Mouse (Mus musculus): ENCODE measurements around the gene Stx8. TPM values are rescaled to one million over a fixed set of nuclear protein-coding genes. Genes with fewer than 3 reads are reported as not detected.

Stx8 gene
- polyA plus RNA-seq, 1 experiment from 2014 or later: 57.5 TPM

DNA sequence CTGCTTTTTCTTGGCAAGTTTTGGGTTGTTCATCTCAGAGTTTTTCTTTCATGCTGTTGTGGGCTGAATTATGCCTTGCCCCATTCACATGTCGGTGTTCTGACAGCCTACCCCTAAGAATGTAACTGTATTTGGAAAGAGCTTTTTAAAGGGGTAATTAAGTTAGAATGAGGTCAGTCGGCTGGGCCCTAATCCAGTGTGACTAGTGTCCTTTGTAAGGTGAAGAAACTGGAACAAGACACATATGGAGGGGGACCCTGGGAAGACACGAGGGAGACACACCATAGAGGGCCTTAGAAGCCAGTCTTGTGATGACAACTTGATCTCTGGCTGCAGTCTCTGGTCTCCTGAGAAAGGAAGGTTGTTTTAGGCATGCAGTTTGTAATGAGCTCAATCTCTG is 63.9 kb downstream of the Stx8 start:
- Histone ChIP-seq H3K27ac (no peak overlapping the region), H3K27me3 (ENCODE audit: insufficient read depth, poor library complexity, severe bottlenecking) (no peaks in the 10 kb centered on the region), H3K4me1 (replicated peaks) (peaks cover 28% of the 10 kb centered on the region), H3K36me3 (no peaks in the 10 kb centered on the region), H3K4me3 (no peak overlapping the region), H3K9me3 (no peaks in the 10 kb centered on the region)
- DNase-seq (ENCODE audit: low spot score): no peak
- WGBS: 18% methylated on average over 3 of the region's 3 CpGs

DNA sequence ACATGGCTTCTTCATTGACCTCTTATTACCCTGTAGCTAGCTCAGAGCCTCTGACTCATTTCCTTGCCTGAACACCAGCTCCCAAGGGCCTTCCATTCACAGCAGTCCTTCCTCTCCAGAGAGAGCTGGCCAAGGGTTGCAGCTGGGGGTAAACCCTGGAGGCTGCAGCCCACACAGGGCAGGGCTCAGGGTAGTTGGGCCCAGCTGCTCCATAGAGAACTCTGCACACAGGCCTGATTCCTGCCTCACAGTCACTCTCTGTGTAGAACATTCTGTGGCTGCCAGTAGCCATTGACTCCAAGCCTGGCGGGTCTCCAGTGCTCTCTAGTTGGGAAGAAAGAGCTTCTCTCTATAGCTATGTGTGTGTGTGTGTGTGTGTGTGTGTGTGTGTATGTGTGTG is 64.8 kb downstream of the Stx8 start:
- DNase-seq (ENCODE audit: low spot score): no peak
- Histone ChIP-seq H3K36me3 (no peaks in the 10 kb centered on the region), H3K4me3 (no peak overlapping the region), H3K27ac (peak overlapping the region; percentile 79), H3K4me1 (replicated peaks) (peaks cover 28% of the 10 kb centered on the region), H3K9me3 (no peaks in the 10 kb centered on the region), H3K27me3 (ENCODE audit: insufficient read depth, poor library complexity, severe bottlenecking) (no peaks in the 10 kb centered on the region)
- WGBS: 88% methylated on average over 1 of the region's 1 CpGs

DNA sequence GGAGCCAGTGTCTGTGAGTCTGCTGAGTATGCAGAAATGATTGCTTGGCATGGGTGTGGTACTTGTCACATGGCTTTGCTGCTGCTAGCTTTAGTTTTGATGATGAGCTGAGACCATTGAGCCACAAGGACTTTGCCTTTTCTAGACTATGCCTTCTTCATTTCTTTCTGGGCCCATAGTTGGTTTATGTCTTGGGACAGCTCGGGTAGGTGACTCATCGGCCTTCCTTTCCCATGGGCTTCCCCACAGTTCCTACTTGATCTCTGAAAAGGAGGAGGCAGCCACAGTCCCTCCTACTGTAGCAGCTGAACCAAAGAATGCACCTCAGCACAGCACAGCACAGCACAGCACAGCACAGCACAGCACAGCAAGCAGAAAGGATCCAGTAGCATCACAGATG is 66.5 kb downstream of the Stx8 start:
- Histone ChIP-seq H3K4me3 (no peak overlapping the region), H3K27me3 (ENCODE audit: insufficient read depth, poor library complexity, severe bottlenecking) (no peaks in the 10 kb centered on the region), H3K27ac (0 out of 2 replicates have a peak overlapping the region, but pooled peaks have one; percentile 16), H3K9me3 (no peaks in the 10 kb centered on the region), H3K4me1 (replicated peaks) (peaks cover 40% of the 10 kb centered on the region), H3K36me3 (no peaks in the 10 kb centered on the region)
- 82% methylated on average over 2 of the region's 2 CpGs for WGBS
- DNase-seq (ENCODE audit: low spot score): no peak

DNA sequence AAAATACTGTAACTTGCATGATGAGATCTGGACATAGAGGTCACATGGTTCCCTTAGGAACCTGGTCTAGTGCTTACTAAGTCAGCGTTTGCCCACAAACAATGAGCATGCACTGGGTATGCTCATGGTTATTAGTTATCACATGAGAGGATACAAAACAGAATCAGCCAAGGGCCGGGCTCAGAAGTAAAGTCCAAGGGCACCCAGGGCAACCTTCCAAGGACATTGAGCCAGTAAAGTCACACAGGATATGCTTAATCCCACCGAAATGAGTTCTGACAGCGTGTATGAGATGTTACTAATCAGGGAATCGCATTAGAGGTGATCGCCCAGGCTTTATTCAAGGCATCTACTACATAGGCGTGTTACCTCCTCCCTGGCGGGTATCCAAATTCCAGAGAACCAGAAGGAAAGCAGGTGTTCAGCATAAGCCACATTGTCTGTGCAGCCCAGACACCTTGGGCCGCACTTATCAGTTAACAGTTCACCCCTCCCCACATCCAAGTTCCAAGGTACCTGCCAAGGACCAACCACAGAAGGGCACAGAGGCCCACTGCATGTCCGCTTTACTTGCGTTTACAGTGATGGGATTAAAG is 67.4 kb downstream of the Stx8 start:
- Histone ChIP-seq H3K9me3 (no peaks in the 10 kb centered on the region), H3K36me3 (no peaks in the 10 kb centered on the region), H3K27ac (no peak overlapping the region), H3K4me1 (replicated peaks) (peaks cover 36% of the 10 kb centered on the region), H3K4me3 (no peak overlapping the region), H3K27me3 (ENCODE audit: insufficient read depth, poor library complexity, severe bottlenecking) (no peaks in the 10 kb centered on the region)
- WGBS: 93% methylated on average over 11 of the region's 11 CpGs
- no peak for DNase-seq (ENCODE audit: low spot score)

DNA sequence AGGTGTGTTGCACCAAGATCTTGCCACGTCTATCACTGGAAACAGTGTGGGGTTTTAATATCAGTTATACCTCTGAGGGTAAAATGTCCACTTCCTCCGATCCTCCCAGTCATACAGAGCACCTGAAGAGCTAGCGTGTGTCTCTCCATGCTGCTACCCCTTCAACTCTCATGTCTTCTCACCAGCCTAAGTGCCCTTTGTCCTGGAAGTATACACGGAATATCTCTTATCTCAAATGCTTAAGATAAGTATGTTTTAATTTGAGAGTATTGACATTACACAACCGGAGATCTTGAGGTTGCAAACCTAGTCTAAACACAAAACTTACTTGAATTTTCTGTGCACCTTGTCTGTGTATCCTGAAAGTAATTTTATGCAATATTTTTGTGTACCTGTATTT is 68.4 kb downstream of the Stx8 start:
- Histone ChIP-seq H3K4me1 (replicated peaks) (peaks cover 27% of the 10 kb centered on the region), H3K9me3 (no peaks in the 10 kb centered on the region), H3K4me3 (no peak overlapping the region), H3K27ac (no peak overlapping the region), H3K36me3 (no peaks in the 10 kb centered on the region), H3K27me3 (ENCODE audit: insufficient read depth, poor library complexity, severe bottlenecking) (no peaks in the 10 kb centered on the region)
- DNase-seq (ENCODE audit: low spot score): no peak
- 94% methylated on average over 5 of the region's 5 CpGs for WGBS

DNA sequence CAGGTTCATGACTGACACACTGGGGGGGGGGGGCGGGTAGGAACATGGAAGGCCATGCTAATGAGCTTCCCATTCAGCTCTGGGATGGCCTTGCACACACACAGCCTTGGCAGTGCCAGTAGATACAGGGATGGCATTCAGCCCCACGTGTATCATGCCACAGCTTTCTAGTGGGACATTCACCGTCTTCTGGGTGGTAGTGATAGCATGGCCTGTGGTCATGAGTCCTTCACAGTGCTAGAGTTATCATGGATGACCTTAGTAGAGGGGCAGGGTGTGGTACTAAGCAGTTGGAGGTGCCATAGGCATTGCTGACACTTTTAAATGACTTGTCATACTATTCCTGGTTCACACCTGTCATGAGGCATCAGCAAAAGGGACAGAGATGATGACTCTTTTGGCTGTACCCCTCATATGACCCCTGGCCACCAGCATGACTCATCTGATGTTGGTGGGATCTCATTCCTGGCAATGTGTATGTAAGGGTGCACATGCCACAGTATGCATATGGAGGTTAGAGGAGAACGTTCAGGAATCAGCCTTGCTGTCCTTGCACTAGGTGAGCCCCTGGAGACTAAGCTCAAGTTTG is 69.4 kb downstream of the Stx8 start:
- Histone ChIP-seq H3K36me3 (no peaks in the 10 kb centered on the region), H3K27me3 (ENCODE audit: insufficient read depth, poor library complexity, severe bottlenecking) (no peaks in the 10 kb centered on the region), H3K4me3 (no peak overlapping the region), H3K27ac (no peak overlapping the region), H3K9me3 (no peaks in the 10 kb centered on the region), H3K4me1 (replicated peaks) (peaks cover 20% of the 10 kb centered on the region)
- WGBS: 83% methylated on average over 4 of the region's 4 CpGs
- DNase-seq (ENCODE audit: low spot score): no peak

DNA sequence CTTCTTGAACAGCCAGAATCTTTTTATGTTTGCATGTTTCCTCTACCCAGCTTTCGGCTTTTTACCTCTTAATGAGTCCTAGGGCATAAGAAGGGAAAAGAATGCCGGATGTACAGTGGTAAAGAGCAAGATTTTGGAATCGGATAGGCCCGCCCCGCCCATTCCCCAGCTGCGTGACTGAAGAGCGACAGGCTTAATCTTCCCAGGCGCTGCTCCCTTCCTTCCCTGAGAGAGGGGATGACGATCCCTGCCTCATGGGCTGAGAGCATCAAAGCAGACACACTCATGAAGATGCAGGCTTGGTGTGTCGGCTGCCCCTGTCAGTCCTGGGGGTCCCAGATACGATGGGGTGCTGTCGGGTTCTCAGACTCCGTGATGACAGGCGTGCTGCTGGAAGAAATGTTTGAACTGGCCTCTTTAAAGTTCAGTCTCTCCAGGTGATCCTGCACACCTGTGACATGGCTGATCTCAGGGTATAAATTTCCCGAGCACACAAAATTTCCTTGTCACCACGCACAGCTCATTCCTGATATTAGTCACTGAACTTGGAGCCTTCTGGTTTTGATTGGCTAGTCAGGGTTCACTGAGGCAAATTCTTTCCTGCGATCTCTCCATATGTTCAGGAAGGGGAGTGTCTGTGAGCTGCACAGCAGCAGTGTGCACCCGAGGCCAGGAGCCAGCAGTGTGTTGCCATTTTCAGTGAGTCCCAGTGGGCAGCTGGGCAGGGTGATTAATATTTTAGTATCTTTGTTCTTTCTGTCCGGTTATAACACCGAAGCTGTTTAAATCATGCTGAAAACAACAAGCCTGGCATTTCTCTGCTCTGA is 70.4 kb downstream of the Stx8 start:
- no peak overlapping the region for H3K4me3 ChIP-seq
- 75% methylated on average over 20 of the region's 20 CpGs for WGBS
- no peaks in the 10 kb centered on the region for H3K36me3 ChIP-seq
- H3K27me3 ChIP-seq (ENCODE audit: insufficient read depth, poor library complexity, severe bottlenecking): no peaks in the 10 kb centered on the region
- H3K4me1 ChIP-seq (replicated peaks): peaks cover 12% of the 10 kb centered on the region
- H3K27ac ChIP-seq: peak overlapping the region; percentile 35; the same call in 1 of the 2 replicates
- no peak for DNase-seq (ENCODE audit: low spot score)
- no peaks in the 10 kb centered on the region for H3K9me3 ChIP-seq

DNA sequence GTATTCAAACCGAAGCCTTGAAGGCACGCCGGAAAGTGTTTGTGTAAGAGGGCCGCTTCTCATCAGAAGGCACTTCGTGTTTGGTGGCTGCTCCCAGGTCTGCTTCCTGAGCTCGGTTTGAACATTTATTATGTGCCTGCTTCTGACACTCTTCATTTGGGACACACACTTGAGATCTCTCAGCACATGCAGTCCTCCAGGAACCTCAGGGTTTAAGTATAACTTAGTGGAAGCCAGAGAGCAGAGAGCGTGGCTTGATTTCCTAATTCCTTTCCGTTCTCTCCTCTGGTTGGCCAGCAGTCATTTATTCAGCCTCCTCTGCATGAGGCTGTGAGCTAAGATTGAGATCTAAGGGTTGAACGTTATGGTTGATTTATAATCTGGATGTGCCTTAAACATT is 71.1 kb downstream of the Stx8 start:
- no peak overlapping the region for H3K4me3 ChIP-seq
- H3K9me3 ChIP-seq: no peaks in the 10 kb centered on the region
- WGBS: 85% methylated on average over 9 of the region's 9 CpGs
- H3K27ac ChIP-seq: 0 out of 2 replicates have a peak overlapping the region, but pooled peaks have one; percentile 25
- H3K27me3 ChIP-seq (ENCODE audit: insufficient read depth, poor library complexity, severe bottlenecking): no peaks in the 10 kb centered on the region
- H3K4me1 ChIP-seq (replicated peaks): peaks cover 12% of the 10 kb centered on the region
- no peaks in the 10 kb centered on the region for H3K36me3 ChIP-seq
- no peak for DNase-seq (ENCODE audit: low spot score)

DNA sequence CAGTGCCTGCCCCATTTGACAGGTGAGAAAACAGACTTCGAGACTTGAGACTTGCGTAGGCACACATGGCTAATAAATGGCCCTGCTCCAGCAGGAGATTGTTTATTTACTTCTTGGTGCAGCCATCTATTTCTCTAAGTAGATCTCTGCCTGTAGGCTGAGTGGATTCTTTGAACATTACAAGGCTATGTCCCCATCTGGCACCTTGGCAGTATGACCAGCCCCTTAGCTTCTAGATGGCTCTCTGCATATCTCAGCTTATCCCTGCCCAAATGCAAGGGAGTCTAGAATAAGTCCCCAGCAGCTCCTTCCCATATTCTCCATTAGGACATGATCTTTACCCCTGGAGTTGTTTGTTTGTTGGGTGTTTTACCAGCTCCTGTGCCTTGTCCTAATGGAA is 72.1 kb downstream of the Stx8 start:
- H3K36me3 ChIP-seq: no peaks in the 10 kb centered on the region
- no peaks in the 10 kb centered on the region for H3K27me3 ChIP-seq (ENCODE audit: insufficient read depth, poor library complexity, severe bottlenecking)
- 84% methylated on average over 2 of the region's 2 CpGs for WGBS
- H3K27ac ChIP-seq: no peak overlapping the region
- no peaks in the 10 kb centered on the region for H3K9me3 ChIP-seq
- peaks cover 16% of the 10 kb centered on the region for H3K4me1 ChIP-seq (replicated peaks)
- no peak for DNase-seq (ENCODE audit: low spot score)
- H3K4me3 ChIP-seq: no peak overlapping the region

DNA sequence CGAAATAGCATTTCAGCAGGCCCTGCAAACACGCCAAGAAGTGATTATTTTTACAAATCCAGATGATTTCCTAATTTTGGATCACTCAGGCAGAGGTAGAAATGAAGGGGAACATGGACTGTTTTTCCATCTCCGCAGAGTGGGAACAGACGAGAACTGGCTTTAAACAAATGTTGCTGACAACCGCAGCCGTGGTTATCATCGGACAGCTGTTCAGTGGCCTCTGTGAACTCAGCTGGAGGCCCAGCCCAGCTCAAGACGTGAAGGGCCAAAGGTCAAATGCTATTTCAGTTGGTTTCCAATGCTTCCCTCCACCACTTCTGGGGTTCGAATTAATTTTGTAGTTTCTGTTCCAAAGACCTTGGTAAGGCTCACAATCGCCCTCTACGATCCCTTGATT is 78.2 kb downstream of the Stx8 start:
- H3K4me1 ChIP-seq (replicated peaks): peaks cover 35% of the 10 kb centered on the region
- H3K4me3 ChIP-seq: no peak overlapping the region
- WGBS: 16% methylated on average over 11 of the region's 11 CpGs
- peak; percentile 68 for DNase-seq (ENCODE audit: low spot score)
- no peaks in the 10 kb centered on the region for H3K36me3 ChIP-seq
- no peaks in the 10 kb centered on the region for H3K9me3 ChIP-seq
- peak overlapping the region; percentile 75 for H3K27ac ChIP-seq
- H3K27me3 ChIP-seq (ENCODE audit: insufficient read depth, poor library complexity, severe bottlenecking): peaks cover 4% of the 10 kb centered on the region; the same call in 1 of the 2 replicates

DNA sequence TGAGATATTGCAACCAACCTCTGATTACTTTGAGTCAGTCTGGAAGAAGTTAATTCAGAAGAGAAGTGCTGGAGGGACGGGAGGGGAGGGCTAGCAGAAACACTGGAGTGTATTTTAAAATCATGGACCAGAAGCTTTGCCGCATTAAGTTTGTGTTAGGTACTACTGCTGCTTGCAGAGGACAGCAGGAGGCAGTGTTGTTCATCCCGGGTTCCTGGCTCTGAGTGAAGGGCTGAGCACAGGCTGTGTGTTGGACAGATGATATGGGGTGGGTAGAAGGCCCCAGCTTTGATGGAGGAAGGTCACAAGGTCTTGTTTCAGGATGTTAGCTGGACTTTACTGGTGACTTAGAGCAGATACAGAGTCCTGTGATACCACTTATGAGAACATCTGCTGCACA is 80.9 kb downstream of the Stx8 start:
- Histone ChIP-seq H3K27ac (no peak overlapping the region), H3K36me3 (no peaks in the 10 kb centered on the region), H3K27me3 (ENCODE audit: insufficient read depth, poor library complexity, severe bottlenecking) (peaks cover 4% of the 10 kb centered on the region; the same call in 1 of the 2 replicates), H3K4me1 (replicated peaks) (peaks cover 55% of the 10 kb centered on the region), H3K4me3 (no peak overlapping the region), H3K9me3 (no peaks in the 10 kb centered on the region)
- peak; percentile 43 for DNase-seq (ENCODE audit: low spot score)
- 57% methylated on average over 3 of the region's 3 CpGs for WGBS

DNA sequence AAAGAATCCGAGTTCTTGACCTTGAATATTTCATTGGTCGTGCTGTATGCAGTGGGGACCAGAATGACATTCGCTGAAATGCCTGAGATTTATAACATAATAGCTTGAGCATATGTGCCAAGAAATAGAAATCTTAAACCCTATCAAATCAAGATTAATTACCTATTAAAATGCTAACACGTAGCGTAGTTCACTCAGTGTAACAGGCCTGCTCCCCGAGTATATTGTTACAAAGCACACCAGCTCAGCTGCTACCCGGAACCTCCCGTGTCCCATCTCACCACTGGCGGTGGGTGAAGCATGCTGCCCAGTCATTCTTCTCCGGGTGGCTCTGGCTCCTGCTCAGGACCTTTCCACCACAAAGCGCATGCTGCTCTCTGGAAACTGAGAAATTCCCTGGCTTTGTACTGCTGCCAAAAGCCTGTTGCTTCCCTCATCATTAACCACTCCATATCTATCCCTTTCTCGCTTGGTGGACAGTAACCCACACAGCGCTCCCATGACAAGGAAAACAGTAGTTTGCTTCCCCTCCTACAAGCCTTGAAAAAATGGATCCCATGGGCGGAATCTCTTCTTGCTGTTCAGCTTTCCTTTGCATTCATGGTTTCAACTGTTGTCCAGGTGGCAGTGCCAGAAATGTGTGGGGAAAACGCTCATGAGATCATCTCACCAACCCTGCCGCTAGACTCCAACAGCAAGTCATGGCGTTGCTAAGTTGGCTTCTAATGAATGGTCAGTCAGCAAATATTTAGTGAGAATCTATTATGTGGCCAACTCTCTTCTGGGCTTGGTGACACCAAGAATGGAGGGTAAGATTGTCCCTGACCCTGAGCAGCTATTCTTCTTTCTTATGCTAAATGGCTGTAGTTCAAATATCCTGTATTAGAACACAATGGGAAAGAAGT is 83.5 kb downstream of the Stx8 start:
- Histone ChIP-seq H3K27ac (peak overlapping the region; percentile 70), H3K4me3 (peak overlapping the region; percentile 18; the same call in 1 of the 2 replicates), H3K27me3 (ENCODE audit: insufficient read depth, poor library complexity, severe bottlenecking) (peaks cover 4% of the 10 kb centered on the region; the same call in 1 of the 2 replicates), H3K4me1 (replicated peaks) (peaks cover 37% of the 10 kb centered on the region), H3K9me3 (no peaks in the 10 kb centered on the region), H3K36me3 (no peaks in the 10 kb centered on the region)
- DNase-seq (ENCODE audit: low spot score): no peak
- WGBS: 82% methylated on average over 17 of the region's 17 CpGs

All from hindbrain, embryonic 10.5 days (tissue).